Mouse (Mus musculus) heart, postnatal 0 days (tissue): Measurements from ENCODE around the gene Rnaseh2c. TPM values are rescaled to one million over a fixed set of nuclear protein-coding genes. Genes with fewer than 3 reads are reported as not detected.

Experiments
- ATAC-seq: fragments of 200-750 bp; cut with Nextera tagmentation; 2 replicates; pipeline ENCODE4 v1.8.0; 2017; ENCODE audit warnings: low read depth, moderate number of reproducible peaks, moderate library complexity; ENCODE audit not compliant: insufficient read depth
- DNase-seq: peaks from one replicate; pipeline ENCODE4 v3.0.0-alpha.2; 2016; ENCODE audit warnings: low spot score
- H3K27ac ChIP-seq: fragments of 300-500 bp; sonication (generic); 2 replicates; pipeline ENCODE4 v1.5.1; 2014; ENCODE audit warnings: low read depth, mild to moderate bottlenecking
- H3K27me3 ChIP-seq: fragments of 300-500 bp; sonication (generic); 2 replicates; pipeline ENCODE4 v1.6.1; 2014; ENCODE audit warnings: low read length, mixed read lengths; ENCODE audit not compliant: control insufficient read depth, insufficient read depth
- H3K36me3 ChIP-seq: fragments of 300-500 bp; sonication (generic); replicated peaks from 2 replicates; pipeline ENCODE4 v1.6.1; 2014; ENCODE audit warnings: low read length, mixed read lengths; ENCODE audit not compliant: control insufficient read depth, insufficient read depth
- H3K4me1 ChIP-seq: fragments of 300-500 bp; sonication (generic); 2 replicates; pipeline ENCODE4 v1.6.1; 2014; ENCODE audit warnings: antibody characterized with exemption; ENCODE audit not compliant: control insufficient read depth, insufficient read depth
- H3K4me2 ChIP-seq: fragments of 300-500 bp; sonication (generic); 2 replicates; pipeline ENCODE4 v1.6.1; 2014; ENCODE audit warnings: low read depth, mild to moderate bottlenecking, low read length, moderate library complexity
- H3K4me3 ChIP-seq: fragments of 300-500 bp; sonication (generic); 2 replicates; pipeline ENCODE4 v1.5.1; 2014; ENCODE audit warnings: low read depth, low read length
- H3K9ac ChIP-seq: fragments of 300-500 bp; sonication (generic); replicated peaks from 2 replicates; pipeline ENCODE4 v1.6.1; 2014; ENCODE audit warnings: low read depth, low read length, mixed read lengths
- H3K9me3 ChIP-seq: fragments of 300-500 bp; sonication (generic); replicated peaks from 2 replicates; pipeline ENCODE4 v1.6.1; 2016; ENCODE audit warnings: low read length; ENCODE audit not compliant: control insufficient read depth
- CTCF ChIP-seq: IDR thresholded peaks from 2 replicates; pipeline ENCODE4 v1.5.1; 2016; ENCODE audit warnings: antibody characterized with exemption, control low read depth, low read depth
- EP300 ChIP-seq: IDR thresholded peaks from 2 replicates; pipeline ENCODE4 v1.6.1; 2016; ENCODE audit warnings: antibody characterized with exemption, low read depth
- WGBS: fragments of 180-500 bp; shearing (Covaris S2); extraction: QIAGEN DNeasy Blood & Tissue Kit; methylation state at CpG from one replicate; pipeline ENCODE4 v1.1.7; 2014; 5-methylcytosine and 5-hydroxymethylcytosine counted together
- polyA plus RNA-seq: library from polyadenylated mRNA; unstranded; fragments of >200 nt; fragmentation: Nextera tagmentation; extraction: Ambion mirVana; gene quantifications from 2 replicates; pipeline ENCODE4 v1.2.1, GENCODE M21; 2015
- total RNA-seq: library from RNA; depleted of rRNA; stranded (reverse); fragments of >200 nt; gene quantifications from 2 replicates; pipeline ENCODE4 v1.2.3, GENCODE M21; 2014; ENCODE audit warnings: low replicate concordance

Gene Rnaseh2c
- total and polyA plus RNA-seq, 2 experiments from 2014 or later = 51.8 to 57.6 TPM

GRCm38 (mm10) chr19:5645280-5645679 is 43.6 kb downstream of the Rnaseh2c start:
- no peak for TF ChIP-seq CTCF
- no peak for TF ChIP-seq EP300
- DNase-seq (no peak), ATAC-seq (no peak)
- Histone ChIP-seq H3K9me3 (no peaks in the 10 kb centered on the region), H3K9ac (no peak overlapping the region), H3K27me3 (no peaks in the 10 kb centered on the region), H3K4me2 (no peak overlapping the region), H3K36me3 (peaks cover 75% of the 10 kb centered on the region), H3K4me3 (no peak overlapping the region), H3K4me1 (peaks cover 8% of the 10 kb centered on the region; the same call in 1 of the 2 replicates), H3K27ac (no peak overlapping the region)
- 96% methylated on average over 9 of the region's 9 CpGs for WGBS

- no peak overlapping the region for H3K9ac ChIP-seq
- ATAC-seq = no peak
- DNase-seq = no peak
- H3K9me3 ChIP-seq = no peaks in the 10 kb centered on the region
- TF ChIP-seq CTCF (no peak), EP300 (no peak)
- H3K4me3 ChIP-seq = no peak overlapping the region
- peaks cover 75% of the 10 kb centered on the region for H3K36me3 ChIP-seq
- WGBS = 89% methylated on average over 8 of the region's 8 CpGs
- no peaks in the 10 kb centered on the region for H3K27me3 ChIP-seq
- no peak overlapping the region for H3K27ac ChIP-seq
- no peak overlapping the region for H3K4me2 ChIP-seq
- H3K4me1 ChIP-seq = peaks cover 8% of the 10 kb centered on the region; the same call in 1 of the 2 replicates
Observed at GRCm38 (mm10) chr19:5646731-5647330, 45.2 kb downstream of the Rnaseh2c start.

- H3K36me3 ChIP-seq = peaks cover 75% of the 10 kb centered on the region
- no peak overlapping the region for H3K4me2 ChIP-seq
- WGBS = 95% methylated on average over 6 of the region's 6 CpGs
- H3K4me3 ChIP-seq = no peak overlapping the region
- no peak for ATAC-seq
- H3K9me3 ChIP-seq = no peaks in the 10 kb centered on the region
- H3K9ac ChIP-seq = 0 out of 2 replicates have a peak overlapping the region, but pooled peaks have one; percentile 3
- H3K4me1 ChIP-seq = peaks cover 8% of the 10 kb centered on the region; the same call in 1 of the 2 replicates
- TF ChIP-seq CTCF (no peak), EP300 (no peak)
- no peak for DNase-seq
- no peaks in the 10 kb centered on the region for H3K27me3 ChIP-seq
- H3K27ac ChIP-seq = peak overlapping the region; percentile 90
Observed at GRCm38 (mm10) chr19:5647791-5648190, 46.1 kb downstream of the Rnaseh2c start.

GRCm38 (mm10) chr19:5648401-5649297 is 47.0 kb downstream of the Rnaseh2c start:
- Histone ChIP-seq H3K4me1 (peaks cover 8% of the 10 kb centered on the region; the same call in 1 of the 2 replicates), H3K4me3 (peak overlapping the region; percentile 25), H3K9ac (peak overlapping the region; percentile 22; the same call in 1 of the 2 replicates), H3K36me3 (peaks cover 77% of the 10 kb centered on the region), H3K9me3 (no peaks in the 10 kb centered on the region), H3K4me2 (peak overlapping the region; percentile 59), H3K27me3 (no peaks in the 10 kb centered on the region), H3K27ac (peak overlapping the region; percentile 90)
- WGBS = 6% methylated on average over 26 of the region's 26 CpGs
- TF ChIP-seq EP300 = no peak
- peak; percentile 33 for TF ChIP-seq CTCF
- DNase-seq (peak; percentile 90), ATAC-seq (peak; percentile 93)

DNA sequence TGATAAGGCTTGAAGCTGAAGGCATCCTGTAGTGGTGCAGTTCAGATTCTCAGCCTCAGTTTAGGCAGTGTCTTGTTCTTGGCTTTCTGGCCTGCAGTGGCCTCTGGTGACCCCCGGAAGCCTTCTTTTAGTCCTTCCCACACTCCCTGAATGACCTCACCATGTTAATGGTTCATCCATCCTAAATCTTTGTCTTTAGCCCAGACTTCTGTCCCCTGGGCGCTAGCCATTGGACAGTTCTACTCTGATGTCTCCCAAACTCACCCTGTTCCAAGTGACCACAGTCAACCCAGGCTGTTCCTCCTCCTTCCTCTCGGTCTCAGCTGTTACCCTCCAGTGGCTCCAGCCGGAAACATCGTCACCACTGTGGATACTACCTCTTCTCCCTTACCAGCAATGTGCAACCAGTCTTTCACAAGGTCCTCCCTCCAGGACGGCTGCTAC is 47.6 kb downstream of the Rnaseh2c start:
- peak; percentile 4 for ATAC-seq
- 46% methylated on average over 6 of the region's 6 CpGs for WGBS
- Histone ChIP-seq H3K4me2 (peak overlapping the region; percentile 59), H3K4me1 (peaks cover 8% of the 10 kb centered on the region; the same call in 1 of the 2 replicates), H3K36me3 (peaks cover 76% of the 10 kb centered on the region), H3K4me3 (peak overlapping the region; percentile 25; the same call in 1 of the 2 replicates), H3K27ac (peak overlapping the region; percentile 90), H3K27me3 (0 out of 2 replicates have a peak, but pooled peaks cover 3% of the 10 kb centered on the region), H3K9ac (peak overlapping the region; percentile 22; the same call in 1 of the 2 replicates), H3K9me3 (no peaks in the 10 kb centered on the region)
- no peak for TF ChIP-seq EP300
- TF ChIP-seq CTCF = no peak
- peak; percentile 41 for DNase-seq
